Comparison of ENCODE assay signal across 23 mouse cellular contexts in genomic region chr9:20510346-20510745, GRCm38 (mm10).
"Had no signal": no experiment of that assay in that cellular context is flagged by ENCODE, and none has a peak within 500 bp of the region (broad histone marks: within the 10 kb centered on the region; RNA-seq: fewer than 3 reads in every experiment).

No protein-coding gene starts in this region.

- DNase-seq: gastrocnemius, adult 2 months; gastrocnemius, postnatal 10 days; gastrocnemius, postnatal 25 days; heart, adult 2 months; heart, postnatal 10 days; heart, postnatal 4 days; kidney, adult 18-20 months; kidney, adult 8-10 months; kidney, postnatal 14 days; kidney, postnatal 36 days; liver; liver, embryonic 13.5 days had no signal

- H3K4me3 ChIP-seq: gastrocnemius, adult 2 months; heart, adult 2 months; heart, embryonic 12.5 days; hindbrain, embryonic 10.5 days; hindbrain, embryonic 12.5 days; hindbrain, embryonic 15.5 days; layer of hippocampus, adult 2 months; left cerebral cortex, adult 2 months; limb, embryonic 10.5 days; limb, embryonic 12.5 days; liver, embryonic 13.5 days had no signal

- H3K9ac ChIP-seq: heart, embryonic 12.5 days; hindbrain, embryonic 12.5 days; hindbrain, embryonic 15.5 days; limb, embryonic 12.5 days; liver, embryonic 13.5 days had no signal

- ATAC-seq: forebrain, embryonic 16.5 days; hindbrain, postnatal 0 days had no signal

- H3K27ac ChIP-seq: gastrocnemius, adult 2 months; heart, adult 2 months; hindbrain, embryonic 10.5 days; hindbrain, embryonic 12.5 days; hindbrain, embryonic 15.5 days; hindbrain, postnatal 0 days; layer of hippocampus, adult 2 months; left cerebral cortex, adult 2 months; limb, embryonic 10.5 days; limb, embryonic 12.5 days; liver, embryonic 13.5 days had no signal

- H3K4me1 ChIP-seq: limb, embryonic 10.5 days; limb, embryonic 12.5 days had no signal

- H3K4me2 ChIP-seq: heart, embryonic 12.5 days; hindbrain, embryonic 12.5 days; hindbrain, embryonic 15.5 days; limb, embryonic 12.5 days; liver, embryonic 11.5 days; liver, embryonic 13.5 days had no signal

- H3K9me3 ChIP-seq: heart, embryonic 12.5 days; hindbrain, embryonic 10.5 days; hindbrain, embryonic 12.5 days; hindbrain, embryonic 15.5 days; limb, embryonic 10.5 days; limb, embryonic 12.5 days; liver, embryonic 13.5 days had no signal

- H3K27me3 ChIP-seq: heart, embryonic 12.5 days; hindbrain, embryonic 12.5 days; hindbrain, embryonic 15.5 days; limb, embryonic 12.5 days; liver, embryonic 13.5 days had no signal
